Mouse (Mus musculus) CH12.LX (cell line): ENCODE data around the gene Cds2. TPM values are rescaled to one million over a fixed set of nuclear protein-coding genes. Genes with fewer than 3 reads are reported as not detected.

Experiments
- DNase-seq: peaks from one replicate; pipeline ENCODE4 v3.0.0-alpha.2; 2013; ENCODE audit errors: extremely low read depth
- H3K27ac ChIP-seq: 2 replicates; pipeline ENCODE4 v1.5.1; 2012; ENCODE audit warnings: low read depth, mild to moderate bottlenecking, control low read depth, moderate library complexity; ENCODE audit not compliant: insufficient read depth
- H3K27me3 ChIP-seq: replicated peaks from 2 replicates; pipeline ENCODE3; 2012; ENCODE audit warnings: inconsistent platforms
- H3K36me3 ChIP-seq, 2 experiments: replicated peaks in 1 of 2; 2 replicates each; pipeline versions ENCODE3 to v1.6.1; 2012; ENCODE audit warnings: inconsistent platforms in 1 of 2, low read length in 1 of 2, mild to moderate bottlenecking in 1 of 2, mixed read lengths in 1 of 2, moderate library complexity in 1 of 2; ENCODE audit not compliant: control insufficient read depth in 1 of 2, insufficient read depth in 1 of 2
- H3K4me1 ChIP-seq, 2 experiments: 2 replicates each; pipeline ENCODE4 v1.6.1; 2012; ENCODE audit warnings: inconsistent platforms in 1 of 2, moderate library complexity in 1 of 2; ENCODE audit not compliant: insufficient read depth in 2 of 2, control insufficient read depth in 1 of 2
- H3K4me2 ChIP-seq: 2 replicates; pipeline ENCODE4 v1.6.1; 2012; ENCODE audit warnings: low read depth, mild to moderate bottlenecking, control low read depth; ENCODE audit not compliant: poor library complexity, insufficient read depth, severe bottlenecking
- H3K4me3 ChIP-seq, 3 experiments: fragments of 150-350 bp in 1 of 3; sonication (generic) in 1 of 3; replicated peaks in 1 of 3; 2 replicates each; pipeline versions ENCODE3 to v1.5.1; 2011 to 2012; ENCODE audit warnings: low read depth in 2 of 3, low read length in 2 of 3, mild to moderate bottlenecking in 2 of 3, moderate library complexity in 2 of 3, control low read depth in 1 of 3, improper control_type of control experiment in 1 of 3, inconsistent platforms in 1 of 3, mixed read lengths in 1 of 3; ENCODE audit not compliant: poor library complexity in 1 of 3
- H3K79me2 ChIP-seq: replicated peaks from 2 replicates; pipeline ENCODE4 v1.6.1; 2012; ENCODE audit warnings: mild to moderate bottlenecking, moderate library complexity; ENCODE audit not compliant: control insufficient read depth, poor library complexity, insufficient read depth, severe bottlenecking; ENCODE audit errors: extremely low read depth
- H3K9ac ChIP-seq: 2 replicates; pipeline ENCODE4 v1.6.1; 2012; ENCODE audit warnings: low read depth, mild to moderate bottlenecking, control low read depth, moderate library complexity; ENCODE audit not compliant: insufficient read depth
- H3K9me3 ChIP-seq: replicated peaks from 2 replicates; pipeline ENCODE3; 2012; ENCODE audit warnings: low read length, inconsistent platforms, mixed read lengths
- BHLHE40 ChIP-seq: IDR thresholded peaks from 2 replicates; pipeline ENCODE4 v1.6.1; 2011; ENCODE audit warnings: mild to moderate bottlenecking, low read depth, low read length, improper control_type of control experiment
- CHD1 ChIP-seq: IDR thresholded peaks from 2 replicates; pipeline ENCODE4 v1.6.1; 2012; ENCODE audit warnings: low read depth, low read length, improper control_type of control experiment, inconsistent platforms
- CTCF ChIP-seq, 2 experiments: IDR thresholded peaks in 1 of 2; conservative IDR thresholded peaks in 1 of 2; 2 replicates each; pipeline ENCODE4 v1.5.1; 2011 to 2012; ENCODE audit warnings: low read depth in 2 of 2, low read length in 2 of 2, improper control_type of control experiment in 1 of 2, inconsistent platforms in 1 of 2, mild to moderate bottlenecking in 1 of 2, moderate library complexity in 1 of 2
- E2F4 ChIP-seq: IDR thresholded peaks from 2 replicates; pipeline ENCODE4 v1.6.1; 2011; ENCODE audit warnings: low read depth, low read length, improper control_type of control experiment; ENCODE audit not compliant: insufficient replicate concordance
- ELF1 ChIP-seq: IDR thresholded peaks from 2 replicates; pipeline ENCODE4 v1.6.1; 2014; ENCODE audit warnings: low read depth, mild to moderate bottlenecking, inconsistent platforms, low read length, improper control_type of control experiment
- EP300 ChIP-seq: IDR thresholded peaks from 2 replicates; pipeline ENCODE4 v1.6.1; 2011; ENCODE audit warnings: low read length, improper control_type of control experiment
- ETS1 ChIP-seq: conservative IDR thresholded peaks from 2 replicates; pipeline ENCODE4 v1.6.1; 2012; ENCODE audit warnings: low read depth, mild to moderate bottlenecking, inconsistent platforms, low read length, improper control_type of control experiment, moderate library complexity
- GABPA ChIP-seq: IDR thresholded peaks from 2 replicates; pipeline ENCODE4 v1.6.1; 2012; ENCODE audit warnings: low read depth, low read length, improper control_type of control experiment, inconsistent platforms; ENCODE audit not compliant: insufficient replicate concordance
- IRF4 ChIP-seq: IDR thresholded peaks from 2 replicates; pipeline ENCODE4 v1.6.1; 2014; ENCODE audit warnings: low read depth, mild to moderate bottlenecking, inconsistent platforms, low read length, improper control_type of control experiment
- JUND ChIP-seq: conservative IDR thresholded peaks from 2 replicates; pipeline ENCODE4 v1.6.1; 2011; ENCODE audit warnings: low read depth, low read length, improper control_type of control experiment
- KAT2A ChIP-seq: IDR thresholded peaks from 2 replicates; pipeline ENCODE4 v1.6.1; 2012; ENCODE audit warnings: low read length, improper control_type of control experiment, inconsistent platforms; ENCODE audit not compliant: insufficient replicate concordance
- MAX ChIP-seq: IDR thresholded peaks from 2 replicates; pipeline ENCODE4 v1.6.1; 2011; ENCODE audit warnings: low read length, improper control_type of control experiment
- MAZ ChIP-seq: IDR thresholded peaks from 2 replicates; pipeline ENCODE4 v1.6.1; 2012; ENCODE audit warnings: low read depth, mild to moderate bottlenecking, inconsistent platforms, low read length, improper control_type of control experiment, moderate library complexity
- MEF2A ChIP-seq: IDR thresholded peaks from 2 replicates; pipeline ENCODE4 v1.6.1; 2014; ENCODE audit warnings: low read depth, mild to moderate bottlenecking, inconsistent platforms, low read length, improper control_type of control experiment, borderline replicate concordance
- MXI1 ChIP-seq: IDR thresholded peaks from 2 replicates; pipeline ENCODE4 v1.6.1; 2011; ENCODE audit warnings: mild to moderate bottlenecking, low read depth, low read length, improper control_type of control experiment
- MYC ChIP-seq: IDR thresholded peaks from 2 replicates; pipeline ENCODE4 v1.6.1; 2011; ENCODE audit warnings: low read depth, mild to moderate bottlenecking, improper control_type of control experiment, low read length
- NRF1 ChIP-seq: IDR thresholded peaks from 2 replicates; pipeline ENCODE4 v1.6.1; 2014; ENCODE audit warnings: low read depth, mild to moderate bottlenecking, inconsistent platforms, low read length, improper control_type of control experiment, moderate library complexity
- PAX5 ChIP-seq: IDR thresholded peaks from 2 replicates; pipeline ENCODE4 v1.6.1; 2012; ENCODE audit warnings: low read length, inconsistent platforms, mixed read lengths
- POLR2A ChIP-seq: IDR thresholded peaks from 2 replicates; pipeline ENCODE4 v1.6.1; 2011; ENCODE audit warnings: low read depth, mild to moderate bottlenecking, improper control_type of control experiment, low read length
- POLR2AphosphoS2 ChIP-seq: IDR thresholded peaks from 2 replicates; pipeline ENCODE4 v1.6.1; 2011; ENCODE audit warnings: low read depth, low read length, improper control_type of control experiment
- RCOR1 ChIP-seq: conservative IDR thresholded peaks from 2 replicates; pipeline ENCODE4 v1.6.1; 2012; ENCODE audit warnings: low read depth, mild to moderate bottlenecking, inconsistent platforms, low read length, improper control_type of control experiment
- SIN3A ChIP-seq: IDR thresholded peaks from 2 replicates; pipeline ENCODE4 v1.6.1; 2012; ENCODE audit warnings: low read length, improper control_type of control experiment, inconsistent platforms
- SMC3 ChIP-seq: IDR thresholded peaks from 2 replicates; pipeline ENCODE4 v1.6.1; 2011; ENCODE audit warnings: low read depth, low read length, improper control_type of control experiment
- TBP ChIP-seq: conservative IDR thresholded peaks from 2 replicates; pipeline ENCODE4 v1.6.1; 2011; ENCODE audit warnings: low read depth, low read length, improper control_type of control experiment
- TCF12 ChIP-seq: IDR thresholded peaks from 2 replicates; pipeline ENCODE4 v1.6.1; 2014; ENCODE audit warnings: low read depth, mild to moderate bottlenecking, inconsistent platforms, low read length, improper control_type of control experiment
- UBTF ChIP-seq: IDR thresholded peaks from 2 replicates; pipeline ENCODE4 v1.6.1; 2012; ENCODE audit warnings: low read depth, mild to moderate bottlenecking, inconsistent platforms, low read length, improper control_type of control experiment, moderate library complexity
- USF1 ChIP-seq: IDR thresholded peaks from 2 replicates; pipeline ENCODE4 v1.6.1; 2014; ENCODE audit warnings: low read depth, mild to moderate bottlenecking, inconsistent platforms, low read length, improper control_type of control experiment
- ZC3H11A ChIP-seq: IDR thresholded peaks from 2 replicates; pipeline ENCODE4 v1.6.1; 2012; ENCODE audit warnings: low read depth, mild to moderate bottlenecking, inconsistent platforms, low read length, improper control_type of control experiment
- ZKSCAN1 ChIP-seq: IDR thresholded peaks from 2 replicates; pipeline ENCODE4 v1.6.1; 2012; ENCODE audit warnings: low read depth, inconsistent platforms, low read length, improper control_type of control experiment, borderline replicate concordance
- ZMIZ1 ChIP-seq: IDR thresholded peaks from 2 replicates; pipeline ENCODE4 v1.6.1; 2012; ENCODE audit warnings: low read depth, mild to moderate bottlenecking, inconsistent platforms, low read length, improper control_type of control experiment
- ZNF384 ChIP-seq: IDR thresholded peaks from 2 replicates; pipeline ENCODE4 v1.6.1; 2012; ENCODE audit warnings: low read depth, low read length, improper control_type of control experiment, inconsistent platforms
- dilution Hi-C: fragments of 300-500 bp; cut with MboI; formaldehyde crosslinking; loops from 2 replicates; pipeline ENCODE4 v1.14.3; 2020; ENCODE audit warnings: low sequenced_read_pairs; ENCODE audit not compliant: extremely low pct_unique_long_range_greater_than_20kb, extremely low pct_ligation_motif_present
- in situ Hi-C: fragments of 300-500 bp; cut with MboI; formaldehyde crosslinking; loops from 3 replicates; pipeline ENCODE4 v1.14.3; 2019; ENCODE audit warnings: low sequenced_read_pairs, low pct_ligation_motif_present, low pct_unique_long_range_greater_than_20kb, mixed read lengths
- polyA plus RNA-seq: library from polyadenylated mRNA; unstranded; fragments of >175 nt; gene quantifications from 2 replicates; pipeline ENCODE4 v1.2.1, GENCODE M21; 2012; ENCODE audit warnings: low read depth; ENCODE audit not compliant: insufficient read length
- total RNA-seq, 2 experiments: library from RNA; depleted of rRNA; stranded (reverse); fragments of 300-350 nt in 1 of 2; fragments of >200 nt in 1 of 2; gene quantifications; 2 replicates each; pipeline ENCODE4 v1.2.3; 2012 to 2014

The Cds2 gene
- total and polyA plus RNA-seq, 3 experiments: 20.3 to 38.9 (median 21.2) TPM

GRCm38 (mm10) chr2:132340350-132340749 lies 77.4 kb downstream of the Cds2 start:
- Histone ChIP-seq H3K4me1 (peaks cover 0 to 2% of the 10 kb centered on the region in 2 experiments; a peak in 2 of 4 replicates), H3K27me3 (no peaks in the 10 kb centered on the region), H3K79me2 (no peaks in the 10 kb centered on the region), H3K36me3 (no peaks in the 10 kb centered on the region), H3K9ac (no peak overlapping the region)
- in situ Hi-C loops: no loop called here
- TF ChIP-seq ZMIZ1 (no peak), POLR2AphosphoS2 (no peak), ETS1 (no peak), TBP (no peak), POLR2A (no peak), SMC3 (no peak), CHD1 (no peak), UBTF (no peak), GABPA (no peak), USF1 (no peak), E2F4 (no peak), ELF1 (no peak), BHLHE40 (no peak), RCOR1 (no peak), PAX5 (no peak), TCF12 (no peak), NRF1 (no peak), MAZ (no peak), KAT2A (no peak), MAX (no peak)
- TF ChIP-seq, all 38 proteins: peak for 0
- no peak overlapping the region for H3K4me3 ChIP-seq
- H3K9me3 ChIP-seq: no peaks in the 10 kb centered on the region
- H3K27ac ChIP-seq: no peak overlapping the region
- dilution Hi-C loops: no loop called here
- DNase-seq: no peak
- no peak overlapping the region for H3K4me2 ChIP-seq

GRCm38 (mm10) chr2:132341293-132341692 lies 78.3 kb downstream of the Cds2 start:
- in situ Hi-C loops (no loop called here), dilution Hi-C loops (no loop called here)
- no peaks in the 10 kb centered on the region for H3K9me3 ChIP-seq
- no peaks in the 10 kb centered on the region for H3K27me3 ChIP-seq
- no peaks in the 10 kb centered on the region for H3K79me2 ChIP-seq
- no peak overlapping the region for H3K4me3 ChIP-seq
- no peak overlapping the region for H3K4me2 ChIP-seq
- no peaks in the 10 kb centered on the region for H3K36me3 ChIP-seq
- no peak overlapping the region for H3K9ac ChIP-seq
- no peak overlapping the region for H3K27ac ChIP-seq
- no peak for DNase-seq
- TF ChIP-seq MYC (no peak), JUND (no peak), ETS1 (no peak), ZMIZ1 (no peak), ZKSCAN1 (no peak), EP300 (no peak), ZNF384 (no peak), SIN3A (no peak), PAX5 (no peak), BHLHE40 (no peak), IRF4 (no peak), CTCF (conservative IDR thresholded peaks at IDR 0.05 in 1 of 2, IDR thresholded peaks at IDR 0.05 in 1 of 2; ENCODE audit: low read depth in 2 of 2, low read length in 2 of 2) (no peak), MAX (no peak), ZC3H11A (no peak), USF1 (no peak), RCOR1 (no peak), MEF2A (no peak), TBP (no peak), MXI1 (no peak), CHD1 (no peak)
- H3K4me1 ChIP-seq: peaks cover 0 to 2% of the 10 kb centered on the region in 2 experiments; a peak in 2 of 4 replicates
